Mouse (Mus musculus) liver, embryonic 11.5 days (tissue): Measurements from ENCODE around the gene A4gnt. TPM values are rescaled to one million over a fixed set of nuclear protein-coding genes. Genes with fewer than 3 reads are reported as not detected.

Source experiments
- ATAC-seq: fragments of 200-750 bp; cut with Nextera tagmentation; replicated peaks from 2 replicates; pipeline ENCODE4 v1.8.0; 2017; ENCODE audit warnings: moderate number of reproducible peaks, mild to moderate bottlenecking, moderate TSS enrichment, moderate library complexity; ENCODE audit not compliant: low FRiP score
- DNase-seq: peaks from one replicate; pipeline ENCODE4 v3.0.0-alpha.2; 2017; ENCODE audit warnings: low spot score
- H3K27ac ChIP-seq: fragments of 300-500 bp; sonication (generic); 2 replicates; pipeline ENCODE4 v1.5.1; 2014; ENCODE audit warnings: mild to moderate bottlenecking, low read depth, low read length, control low read depth
- H3K27me3 ChIP-seq: fragments of 300-500 bp; sonication (generic); replicated peaks from 2 replicates; pipeline ENCODE4 v1.6.1; 2014; ENCODE audit warnings: low read length, mixed read lengths; ENCODE audit not compliant: control insufficient read depth, insufficient read depth
- H3K36me3 ChIP-seq: fragments of 300-500 bp; sonication (generic); 2 replicates; pipeline ENCODE4 v1.6.1; 2014; ENCODE audit warnings: mild to moderate bottlenecking, low read length, moderate library complexity, mixed read lengths; ENCODE audit not compliant: control insufficient read depth, insufficient read depth
- H3K4me1 ChIP-seq: fragments of 300-500 bp; sonication (generic); replicated peaks from 2 replicates; pipeline ENCODE4 v1.6.1; 2014; ENCODE audit warnings: low read length, mixed read lengths; ENCODE audit not compliant: control insufficient read depth, insufficient read depth
- H3K4me2 ChIP-seq: fragments of 300-500 bp; sonication (generic); 2 replicates; pipeline ENCODE4 v1.6.1; 2014; ENCODE audit warnings: mild to moderate bottlenecking, control low read depth, moderate library complexity
- H3K4me3 ChIP-seq: fragments of 300-500 bp; sonication (generic); 2 replicates; pipeline ENCODE4 v1.5.1; 2014; ENCODE audit warnings: low read depth, low read length, control low read depth
- H3K9ac ChIP-seq: fragments of 300-500 bp; sonication (generic); 2 replicates; pipeline ENCODE4 v1.6.1; 2014; ENCODE audit warnings: low read depth, low read length, control low read depth
- H3K9me3 ChIP-seq: fragments of 300-500 bp; sonication (generic); 2 replicates; pipeline ENCODE4 v1.6.1; 2016; ENCODE audit warnings: low read length, inconsistent platforms, mixed read lengths; ENCODE audit not compliant: control insufficient read depth
- WGBS: fragments of 180-500 bp; shearing (Covaris S2); extraction: QIAGEN DNeasy Blood & Tissue Kit; methylation state at CpG from one replicate; pipeline ENCODE4 v1.1.7; 2014; 5-methylcytosine and 5-hydroxymethylcytosine counted together
- polyA plus RNA-seq: library from polyadenylated mRNA; unstranded; fragments of >200 nt; fragmentation: Nextera tagmentation; extraction: Ambion mirVana; gene quantifications from 2 replicates; pipeline ENCODE4 v1.2.1, GENCODE M21; 2014

The A4gnt gene
- polyA plus RNA-seq, 1 experiment from 2014 or later, result not detected

DNA sequence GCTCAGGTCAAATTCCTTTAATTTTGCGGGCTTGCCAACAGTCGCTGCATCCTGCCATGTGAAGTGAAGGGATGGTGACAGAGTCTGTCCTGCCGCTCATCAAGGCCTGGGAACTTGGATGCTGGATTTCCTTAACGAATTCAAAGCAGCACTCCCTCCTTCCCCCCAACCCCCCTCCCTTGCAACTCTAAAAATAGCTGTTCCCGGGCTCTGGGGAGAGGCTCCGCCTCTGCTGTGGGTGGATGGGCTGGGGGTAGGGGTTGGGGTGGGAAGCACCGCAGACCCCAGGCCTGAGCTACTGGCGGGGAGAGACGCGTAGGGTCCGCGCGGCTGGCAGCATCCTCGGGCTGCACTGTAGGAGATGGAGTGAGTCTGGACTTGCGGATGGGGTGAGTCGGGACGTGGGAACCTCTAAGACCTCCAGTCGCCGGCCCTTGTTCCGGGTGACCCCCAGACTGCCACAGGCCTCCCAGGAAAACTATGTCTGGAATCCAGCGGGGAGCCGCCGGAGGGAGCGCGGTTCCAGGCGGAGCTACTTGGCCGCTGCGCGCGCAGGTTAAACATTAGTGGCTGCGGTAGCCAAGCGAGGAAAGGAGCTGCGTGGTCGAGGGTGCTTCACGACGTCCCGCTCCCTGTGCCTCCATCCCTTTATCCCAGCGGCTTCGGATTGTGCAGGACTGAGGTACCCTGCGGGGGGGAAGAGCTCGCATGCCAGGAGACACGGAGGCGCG is 17.1 kb downstream of the A4gnt start, which contains the start of gene Dzip1l:
Gene Dzip1l, plus strand, starts transcription at position 216 of the 731 bp plus-strand sequence.
- WGBS, result 2% methylated on average over 44 of the region's 44 CpGs
- Histone ChIP-seq H3K27ac (peak within 1 kb of the TSS; percentile 30), H3K4me1 (peaks cover 3% of the 10 kb centered on the region; the same call in 1 of the 2 replicates), H3K27me3 (no peaks in the 10 kb centered on the region), H3K9ac (peak within 1 kb of the TSS; percentile 68), H3K36me3 (no peaks in the 10 kb centered on the region), H3K4me3 (peak within 1 kb of the TSS; percentile 63), H3K4me2 (peak within 1 kb of the TSS; percentile 83), H3K9me3 (no peaks in the 10 kb centered on the region)
- peak; percentile 78 for ATAC-seq
- DNase-seq, result peak; percentile 67

DNA sequence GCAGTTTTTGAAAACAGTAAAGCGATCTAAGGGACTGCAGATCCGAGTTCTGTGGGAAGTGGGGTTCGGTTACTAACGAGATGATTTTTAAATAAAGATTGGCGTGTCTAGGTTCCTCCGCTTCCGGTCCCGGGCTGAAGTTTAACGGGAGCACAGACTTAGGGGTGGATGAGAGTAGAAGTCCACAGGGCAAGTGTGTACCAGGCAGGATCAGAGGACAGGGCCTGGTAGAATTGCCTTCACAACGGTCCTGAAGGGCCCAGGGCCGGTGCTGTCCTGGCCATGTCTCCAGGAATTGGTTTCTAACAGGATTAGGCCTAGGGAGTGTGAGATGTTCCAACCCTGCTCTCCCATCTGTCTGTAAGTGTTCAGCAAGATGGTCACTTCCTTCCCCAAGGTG is 17.8 kb downstream of the A4gnt start:
- H3K4me3 ChIP-seq, result peak overlapping the region; percentile 63
- WGBS, result 4% methylated on average over 11 of the region's 11 CpGs
- peak overlapping the region; percentile 83 for H3K4me2 ChIP-seq
- H3K4me1 ChIP-seq, result peaks cover 3% of the 10 kb centered on the region; the same call in 1 of the 2 replicates
- H3K9ac ChIP-seq, result peak overlapping the region; percentile 68
- ATAC-seq (0 out of 2 replicates have a peak, but pooled peaks have one; percentile 29), DNase-seq (peak; percentile 33)
- H3K27ac ChIP-seq, result peak overlapping the region; percentile 30; the same call in 1 of the 2 replicates
- H3K36me3 ChIP-seq, result no peaks in the 10 kb centered on the region
- no peaks in the 10 kb centered on the region for H3K27me3 ChIP-seq
- no peaks in the 10 kb centered on the region for H3K9me3 ChIP-seq

DNA sequence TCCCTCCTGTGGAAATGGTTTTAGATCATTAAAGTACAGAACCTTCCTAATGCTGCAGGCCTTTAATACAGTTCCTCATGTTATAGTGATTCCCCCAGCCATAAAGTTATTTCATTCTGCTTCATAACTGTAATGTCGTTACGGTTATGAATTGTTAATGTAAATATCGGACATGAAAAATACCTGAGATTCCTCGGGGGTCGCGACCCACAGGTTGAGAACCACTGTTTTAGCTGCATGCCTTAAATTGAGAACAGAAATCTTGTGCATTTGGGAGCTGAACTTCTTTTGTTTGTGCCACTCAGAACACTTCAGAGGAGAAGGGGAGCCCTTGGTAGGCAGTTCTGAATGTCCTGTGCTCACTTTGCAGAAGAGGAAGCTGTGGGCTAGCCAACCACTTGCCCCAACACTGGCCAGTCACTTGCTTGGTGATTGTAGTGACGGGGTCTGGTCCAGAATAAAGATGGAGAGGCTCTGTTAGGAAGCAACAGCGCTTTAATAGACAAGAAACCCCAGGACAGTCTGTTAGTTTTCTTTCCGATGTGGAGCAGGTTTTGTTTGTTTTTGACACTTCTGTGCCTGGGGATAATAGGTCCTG is 18.3 kb downstream of the A4gnt start:
- Histone ChIP-seq H3K27me3 (no peaks in the 10 kb centered on the region), H3K4me1 (peaks cover 3% of the 10 kb centered on the region; the same call in 1 of the 2 replicates), H3K27ac (no peak overlapping the region), H3K4me2 (peak overlapping the region; percentile 83), H3K9ac (peak overlapping the region; percentile 68), H3K36me3 (no peaks in the 10 kb centered on the region), H3K4me3 (peak overlapping the region; percentile 63), H3K9me3 (no peaks in the 10 kb centered on the region)
- no peak for DNase-seq
- WGBS, result 56% methylated on average over 9 of the region's 9 CpGs
- ATAC-seq, result no peak

DNA sequence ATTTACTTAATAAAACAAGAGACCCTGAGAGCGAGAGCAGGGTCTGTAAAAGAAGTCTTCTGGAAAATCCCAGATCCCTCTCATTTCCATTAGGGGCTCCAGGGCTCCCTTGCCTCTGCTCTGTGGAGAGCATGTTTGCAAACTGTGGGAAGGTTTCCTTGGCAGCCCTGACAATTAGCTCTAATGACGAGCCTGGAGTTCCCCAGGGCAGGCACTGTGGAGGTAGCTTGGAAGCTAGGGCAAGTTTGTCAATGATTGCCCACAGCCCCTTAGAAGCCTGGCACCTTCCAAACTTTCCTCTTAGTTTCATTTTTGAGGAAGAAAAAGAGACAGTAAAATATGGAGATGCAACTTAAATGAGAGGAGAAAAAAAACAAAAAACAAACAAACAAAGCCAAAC is 19.5 kb downstream of the A4gnt start:
- no peak for DNase-seq
- no peak for ATAC-seq
- Histone ChIP-seq H3K9ac (no peak overlapping the region), H3K4me1 (peaks cover 3% of the 10 kb centered on the region; the same call in 1 of the 2 replicates), H3K9me3 (no peaks in the 10 kb centered on the region), H3K4me2 (no peak overlapping the region), H3K27ac (no peak overlapping the region), H3K36me3 (no peaks in the 10 kb centered on the region), H3K27me3 (no peaks in the 10 kb centered on the region), H3K4me3 (no peak overlapping the region)
- 65% methylated on average over 2 of the region's 2 CpGs for WGBS

DNA sequence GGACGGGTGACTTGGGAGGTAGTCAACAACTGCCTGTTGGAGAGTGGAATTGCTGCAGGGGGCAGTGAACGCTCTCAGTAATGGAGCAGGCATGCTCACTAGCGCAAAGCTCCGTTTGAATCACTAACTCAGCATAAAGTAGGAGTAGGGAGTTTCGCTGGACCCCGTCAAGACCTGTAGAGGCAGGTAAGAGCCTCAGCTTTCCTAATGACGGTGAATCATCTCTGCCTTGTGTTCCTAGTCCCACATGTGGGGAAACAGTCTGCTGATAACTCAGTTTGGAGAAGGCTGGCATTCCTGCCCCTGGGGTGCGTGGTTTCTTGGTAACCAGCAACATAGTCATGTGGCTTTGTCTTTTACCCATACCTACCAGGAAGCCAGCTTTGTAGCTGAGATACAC is 20.0 kb downstream of the A4gnt start:
- Histone ChIP-seq H3K4me2 (no peak overlapping the region), H3K27me3 (no peaks in the 10 kb centered on the region), H3K4me3 (no peak overlapping the region), H3K4me1 (peaks cover 3% of the 10 kb centered on the region; the same call in 1 of the 2 replicates), H3K9ac (no peak overlapping the region), H3K27ac (no peak overlapping the region), H3K9me3 (no peaks in the 10 kb centered on the region), H3K36me3 (no peaks in the 10 kb centered on the region; the same call in 1 of the 2 replicates)
- DNase-seq, result no peak
- 73% methylated on average over 8 of the region's 8 CpGs for WGBS
- ATAC-seq, result no peak

DNA sequence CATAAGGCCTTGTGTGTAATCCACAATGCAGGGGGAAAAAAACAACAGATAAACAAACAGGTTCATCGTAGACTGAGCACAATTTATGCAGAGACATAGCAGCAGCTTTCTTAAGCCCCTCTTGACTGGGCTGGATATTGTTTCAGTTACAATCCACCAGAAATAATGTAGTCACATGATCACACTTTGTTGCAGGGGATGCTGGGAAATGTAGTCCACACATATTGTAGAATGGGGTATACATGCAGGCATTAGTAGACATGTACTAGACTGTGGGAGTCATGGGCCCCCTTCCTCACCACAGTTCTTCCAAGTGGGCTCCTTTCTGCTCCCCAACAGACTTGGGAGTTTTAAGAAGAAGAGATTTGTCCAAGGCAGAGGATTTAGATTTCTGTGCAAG is 24.5 kb downstream of the A4gnt start:
- H3K27ac ChIP-seq, result no peak overlapping the region
- no peak overlapping the region for H3K4me2 ChIP-seq
- WGBS, result 81% methylated on average over 1 of the region's 1 CpGs
- H3K36me3 ChIP-seq, result peaks cover 4% of the 10 kb centered on the region
- no peaks in the 10 kb centered on the region for H3K9me3 ChIP-seq
- H3K4me1 ChIP-seq, result no peaks in the 10 kb centered on the region
- ATAC-seq (peak; percentile 33; the same call in 1 of the 2 replicates), DNase-seq (no peak)
- no peak overlapping the region for H3K9ac ChIP-seq
- no peak overlapping the region for H3K4me3 ChIP-seq
- H3K27me3 ChIP-seq, result no peaks in the 10 kb centered on the region

DNA sequence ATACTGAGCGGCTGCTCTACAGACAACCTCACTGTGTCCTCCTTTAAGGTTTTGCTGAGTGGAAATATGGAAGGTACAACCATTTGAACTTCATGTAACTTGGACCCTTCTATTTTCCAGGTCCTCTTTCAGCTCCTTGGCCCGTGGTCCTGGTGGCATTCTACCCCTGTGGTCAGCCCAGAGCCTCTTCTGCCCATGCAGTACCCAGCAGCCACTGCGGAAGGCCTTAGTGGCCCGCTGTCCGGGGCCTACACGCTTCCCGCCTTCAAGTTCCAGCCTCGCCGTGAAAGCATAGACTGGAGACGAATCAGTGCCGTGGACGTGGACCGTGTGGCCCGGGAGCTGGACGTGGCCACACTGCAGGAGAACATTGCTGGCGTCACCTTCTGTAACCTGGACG is 24.9 kb downstream of the A4gnt start:
- WGBS, result 96% methylated on average over 17 of the region's 17 CpGs
- Histone ChIP-seq H3K9me3 (no peaks in the 10 kb centered on the region), H3K36me3 (peaks cover 4% of the 10 kb centered on the region), H3K27ac (no peak overlapping the region), H3K27me3 (no peaks in the 10 kb centered on the region), H3K4me2 (no peak overlapping the region), H3K4me3 (no peak overlapping the region), H3K4me1 (no peaks in the 10 kb centered on the region), H3K9ac (no peak overlapping the region)
- 0 out of 2 replicates have a peak, but pooled peaks have one; percentile 27 for ATAC-seq
- no peak for DNase-seq

DNA sequence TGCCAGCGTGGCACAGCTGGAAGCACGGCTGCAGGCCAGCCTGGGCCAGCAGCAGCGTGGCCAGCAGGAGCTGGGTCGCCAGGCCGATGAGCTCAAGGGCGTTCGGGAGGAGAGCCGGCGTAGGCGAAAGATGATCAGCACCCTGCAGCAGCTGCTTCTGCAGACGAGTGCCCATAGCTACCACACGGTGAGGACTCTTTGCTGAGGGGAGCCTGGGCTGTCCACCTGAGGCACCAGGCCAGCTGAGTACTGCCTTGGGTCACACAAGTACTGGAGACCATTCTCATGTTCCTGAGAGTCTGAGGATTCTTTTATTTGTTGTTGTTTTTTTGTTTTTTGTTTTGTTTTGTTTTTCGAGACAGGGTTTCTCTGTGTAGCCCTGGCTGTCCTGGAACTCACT is 25.4 kb downstream of the A4gnt start:
- no peaks in the 10 kb centered on the region for H3K27me3 ChIP-seq
- peaks cover 4% of the 10 kb centered on the region for H3K36me3 ChIP-seq
- H3K27ac ChIP-seq, result no peak overlapping the region
- H3K4me2 ChIP-seq, result no peak overlapping the region
- no peaks in the 10 kb centered on the region for H3K4me1 ChIP-seq
- DNase-seq (no peak), ATAC-seq (no peak)
- H3K4me3 ChIP-seq, result no peak overlapping the region
- no peak overlapping the region for H3K9ac ChIP-seq
- no peaks in the 10 kb centered on the region for H3K9me3 ChIP-seq
- 88% methylated on average over 13 of the region's 13 CpGs for WGBS
